Mouse (Mus musculus) ES-Bruce4 (cell line): Measurements from ENCODE around the gene Tmed3.

ENCODE experiments used
- CTCF ChIP-seq: IDR thresholded peaks from one replicate; pipeline ENCODE4 v1.8.1; 2011; ENCODE audit warnings: low read depth, low read length
- EP300 ChIP-seq: IDR thresholded peaks from 2 replicates; pipeline ENCODE4 v1.6.1; 2011; ENCODE audit warnings: low read depth, low read length; ENCODE audit not compliant: insufficient read depth
- POLR2A ChIP-seq: IDR thresholded peaks from one replicate; pipeline ENCODE4 v1.8.1; 2011; ENCODE audit warnings: low read length; ENCODE audit not compliant: insufficient read depth

- TF ChIP-seq CTCF (no peak), POLR2A (no peak), EP300 (no peak)
Measured at GRCm38 (mm10) chr9:89700910-89701457, 3.9 kb downstream of the Tmed3 start.
